Mouse (Mus musculus): ENCODE measurements at regions not wholly inside any gene's neighbourhood (a gene's known extent, or its start where the extent isn't known, plus 50 kb on each side); places are given as distances from the start of the nearest gene placed in this dataset.

DNA sequence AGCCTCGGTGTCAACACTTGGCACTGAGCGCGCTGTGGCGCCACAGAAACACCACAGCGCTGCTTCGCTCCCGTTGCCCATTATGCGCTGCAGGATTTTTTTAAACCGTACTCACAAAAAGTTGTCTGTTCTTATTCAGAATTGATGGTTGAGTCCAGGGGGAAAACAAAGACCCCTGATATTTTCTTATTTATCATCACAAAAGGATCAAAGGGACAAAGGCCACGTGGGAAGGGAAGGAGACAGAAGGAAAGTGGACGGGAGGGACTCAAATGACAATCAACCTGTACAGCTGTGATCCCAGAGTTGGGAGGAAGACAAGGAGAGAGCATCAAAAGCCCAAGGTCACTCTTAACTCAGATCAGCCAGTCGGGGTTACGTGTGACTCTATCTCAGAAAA is 100.4 kb downstream of the Ddx11 start:
- TF ChIP-seq CTCF (IDR thresholded peaks at IDR 0.05; ENCODE audit: borderline replicate concordance, extremely low read depth, insufficient read depth, insufficient read length) (no peak), POLR2A (IDR thresholded peaks at IDR 0.05; ENCODE audit: borderline replicate concordance, extremely low read depth, insufficient read depth, insufficient read length, poor library complexity, severe bottlenecking) (no peak)

Measured in brain, embryonic 14.5 days (tissue).